Mouse (Mus musculus): ENCODE measurements around the gene Glra1. TPM values are rescaled to one million over a fixed set of nuclear protein-coding genes. Genes with fewer than 3 reads are reported as not detected.
A peak's percentile ranks its signal among the peaks of the same experiment; 100 is the strongest.
"Not testable (repeated sequence)": the region's sequence is repeated elsewhere in the genome, so short reads cannot be mapped to it uniquely, and the experiment has no call there.

Gene Glra1
- not detected in 2 replicates for total RNA-seq (2014; fragmentation: Nextera tagmentation)
- total RNA-seq (2017), result not detected in 2 replicates

DNA sequence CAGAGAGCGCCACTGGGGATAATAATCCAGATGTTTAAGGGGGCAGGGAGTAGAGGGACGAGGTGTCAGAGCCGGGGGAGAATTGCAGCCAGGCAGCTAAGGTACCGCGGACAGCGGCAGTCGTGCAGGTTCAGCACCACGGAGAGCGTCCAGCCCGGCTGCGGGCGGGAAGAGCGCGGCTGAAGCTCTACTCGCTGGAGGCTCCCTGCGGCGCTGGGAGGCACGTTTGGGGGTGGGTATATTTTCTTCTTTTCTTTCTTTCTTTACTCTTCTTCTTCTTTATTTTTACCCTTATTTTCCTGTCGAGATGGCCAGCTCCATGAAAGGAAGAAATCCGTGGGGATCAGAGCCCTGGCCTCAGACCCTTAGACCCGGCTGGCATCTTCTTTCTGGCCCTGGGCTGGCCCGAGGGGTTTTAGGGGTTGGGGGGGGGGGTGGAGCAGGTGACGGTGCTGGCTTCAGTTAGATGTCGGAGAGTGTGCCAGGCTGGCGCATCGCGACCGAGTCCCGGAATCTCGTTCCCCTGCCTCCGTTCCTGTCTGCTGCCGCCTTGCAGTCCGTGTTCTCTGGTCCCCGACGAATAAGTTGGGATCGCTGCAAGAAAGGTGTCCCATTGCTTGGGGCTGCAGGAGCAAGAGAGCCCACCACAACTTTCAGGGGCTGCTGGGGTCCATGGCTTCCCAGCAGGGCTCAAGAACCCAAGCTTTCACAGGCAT lies at the start of gene Glra1:
Gene Glra1, minus strand, starts transcription at position 391 of the 716 bp plus-strand sequence.
- ATAC-seq (replicated peaks; ENCODE audit: poor library complexity, severe bottlenecking), result peak; percentile 99

DNA sequence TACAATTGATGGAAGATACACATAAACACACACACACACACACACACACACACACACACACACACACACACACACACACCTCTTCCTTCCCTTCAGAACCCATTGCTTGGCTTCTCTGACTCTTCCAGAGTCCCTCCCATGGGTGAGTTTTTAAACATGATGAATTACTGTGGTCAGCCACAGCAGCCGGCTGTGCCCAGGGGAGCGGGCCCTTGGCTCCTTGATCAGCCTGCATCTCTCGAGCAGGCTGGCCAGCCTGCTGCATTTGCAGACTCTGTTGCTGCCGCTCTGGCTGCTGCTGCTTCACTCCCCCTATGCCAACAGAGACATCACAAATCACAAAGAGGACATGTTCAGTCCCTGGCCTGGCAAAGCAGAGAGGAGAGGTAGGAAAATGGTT lies 29.0 kb upstream of the Glra1 start:
- no peak for ATAC-seq (replicated peaks; ENCODE audit: poor library complexity, severe bottlenecking)

DNA sequence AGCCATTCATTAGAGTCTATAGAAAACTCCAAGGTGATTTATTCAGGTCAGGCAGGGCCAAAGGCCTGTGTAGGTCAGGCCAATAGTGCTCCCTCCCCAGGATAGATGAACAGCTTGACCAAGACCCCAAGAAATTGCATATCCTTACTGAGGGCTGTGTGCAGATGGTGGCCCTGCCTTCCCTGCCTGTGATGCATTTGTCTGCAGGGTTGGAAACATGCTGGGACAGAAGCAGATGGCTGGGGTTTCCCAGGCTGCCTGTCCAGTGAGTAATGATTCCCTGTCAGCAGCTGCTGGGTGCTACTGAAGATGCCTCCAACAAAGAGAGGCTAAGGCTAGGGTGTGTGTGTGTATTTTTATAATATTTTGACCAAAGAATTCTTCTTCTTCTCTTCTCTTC lies 25.9 kb upstream of the Glra1 start:
- no peak for ATAC-seq (replicated peaks; ENCODE audit: poor library complexity, severe bottlenecking)

DNA sequence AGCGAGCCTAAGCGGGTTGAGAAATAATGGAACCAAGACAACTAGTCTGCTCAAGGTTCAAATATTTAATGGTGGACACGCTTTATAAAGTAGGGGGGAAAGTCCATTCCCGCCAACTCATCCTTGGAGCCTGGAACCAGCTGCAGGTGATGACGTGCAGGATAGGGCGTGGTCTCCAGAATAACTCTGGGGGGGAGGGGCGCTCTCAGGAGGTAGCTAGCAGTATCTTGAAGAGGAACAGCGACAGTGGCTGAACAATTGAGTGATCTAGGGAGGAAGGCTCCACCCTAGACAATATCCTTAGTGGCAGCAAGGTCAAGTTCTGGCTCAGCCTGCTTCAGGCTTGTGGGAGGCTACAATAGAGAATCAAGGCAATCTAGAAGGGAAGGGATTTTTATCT lies 6.6 kb upstream of the Glra1 start:
- ATAC-seq (replicated peaks; ENCODE audit: poor library complexity, severe bottlenecking), result not testable (repeated sequence)

DNA sequence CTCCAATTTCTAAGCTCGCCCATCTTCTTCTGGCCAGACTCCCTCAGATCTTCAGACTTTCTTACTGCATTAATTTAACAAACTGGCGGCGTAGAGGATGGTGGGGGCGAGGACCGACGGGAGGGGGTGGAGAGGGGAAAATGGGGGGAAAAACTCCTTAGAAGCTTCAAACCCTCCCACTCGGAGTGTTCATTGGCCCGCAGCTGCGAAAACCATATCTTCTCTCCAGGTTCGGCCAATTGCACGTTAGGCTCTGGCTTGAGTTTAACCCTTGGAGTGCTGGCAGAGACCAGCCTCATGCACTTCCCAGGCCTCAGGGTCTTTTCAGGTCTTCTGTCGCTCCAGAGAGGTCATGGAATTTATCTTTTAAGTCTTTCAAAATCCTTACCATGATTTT lies 524 bp upstream of the Glra1 start:
- ATAC-seq (replicated peaks; ENCODE audit: poor library complexity, severe bottlenecking), result no peak

DNA sequence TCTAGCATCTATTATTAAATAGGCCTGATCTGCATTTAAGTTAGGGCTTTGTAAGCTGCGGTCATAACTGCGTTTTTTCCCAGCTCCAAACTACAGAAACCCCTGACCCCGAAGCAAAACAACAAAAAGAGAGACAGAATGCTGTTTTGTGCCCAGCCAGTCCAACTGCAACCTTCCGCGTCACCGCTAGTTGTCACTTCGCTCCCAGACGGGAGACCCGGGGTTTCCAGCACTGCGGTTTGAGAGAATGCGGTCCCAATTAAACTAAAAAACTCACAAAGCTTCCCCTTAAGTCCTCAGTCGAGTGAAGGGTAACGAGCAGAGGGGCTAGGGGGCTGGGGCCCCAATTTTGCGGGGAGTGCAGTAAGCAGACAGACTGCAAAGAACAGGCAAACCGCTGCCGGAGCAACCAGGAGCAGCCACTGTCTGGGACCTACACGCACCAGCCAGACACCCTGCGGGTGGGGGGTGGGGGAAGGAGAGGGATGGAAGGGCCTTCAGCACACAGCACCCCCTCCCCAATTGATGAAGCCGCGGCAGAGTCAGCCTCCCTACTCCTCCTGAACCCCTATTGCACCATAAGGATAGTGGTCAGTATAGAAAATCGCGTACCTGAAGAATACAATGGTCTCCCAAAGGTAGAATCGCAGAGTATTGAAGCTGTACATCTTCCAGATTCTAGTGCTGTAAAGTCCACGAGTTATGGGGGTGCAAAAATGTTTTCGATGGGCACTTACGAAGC lies 761 bp downstream of the Glra1 start:
- ATAC-seq (replicated peaks; ENCODE audit: poor library complexity, severe bottlenecking), result no peak

DNA sequence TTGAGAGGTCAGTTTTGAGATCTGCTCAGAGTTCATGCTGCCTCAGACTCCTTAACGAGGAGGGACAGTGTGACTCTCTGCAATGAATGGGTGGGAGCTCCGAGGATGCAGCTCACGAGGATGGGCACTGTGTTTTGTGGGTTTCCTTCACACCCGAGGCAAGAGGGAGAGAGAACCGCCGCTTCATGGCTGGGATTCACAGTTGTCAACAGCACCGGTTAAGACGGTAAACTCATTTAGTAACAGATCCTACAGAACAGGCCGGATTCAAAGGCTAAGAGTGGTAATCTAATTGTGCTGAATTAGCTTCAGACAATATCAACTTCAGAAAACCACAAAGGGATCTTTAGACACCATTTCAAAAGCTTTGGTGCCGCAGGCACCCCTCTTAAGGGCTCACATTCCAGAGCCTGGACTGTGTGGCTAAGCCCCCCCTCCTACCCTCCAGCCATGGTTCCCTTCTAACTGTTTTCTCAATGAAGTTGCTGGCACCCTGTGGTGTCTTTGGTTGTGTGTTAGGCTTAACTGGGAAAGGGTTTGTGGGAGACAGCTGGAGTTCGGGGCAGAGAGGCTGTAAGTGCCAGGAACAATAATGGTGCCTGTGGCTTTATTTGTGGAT lies 6.4 kb downstream of the Glra1 start:
- ATAC-seq (replicated peaks; ENCODE audit: poor library complexity, severe bottlenecking), result no peak

DNA sequence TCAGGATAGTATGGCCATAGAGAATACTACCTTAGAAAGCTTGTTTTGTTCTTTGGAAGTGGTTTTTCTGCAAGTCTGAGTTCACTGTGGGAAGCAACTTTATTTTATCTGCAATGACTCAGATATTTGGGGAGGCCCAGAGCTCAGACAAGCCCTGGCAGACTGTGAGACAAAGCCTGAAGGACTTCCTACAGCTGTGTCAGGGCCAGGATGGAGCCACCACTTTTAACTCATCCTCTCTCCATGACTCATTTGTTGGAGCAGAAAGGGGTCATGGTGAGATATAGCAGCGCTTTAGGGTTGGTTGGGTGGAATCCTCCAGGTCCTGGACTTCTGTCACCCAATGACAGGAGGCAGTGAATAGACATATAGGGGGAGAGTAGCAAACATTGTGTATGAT lies 12.3 kb downstream of the Glra1 start:
- ATAC-seq (replicated peaks; ENCODE audit: poor library complexity, severe bottlenecking), result no peak

DNA sequence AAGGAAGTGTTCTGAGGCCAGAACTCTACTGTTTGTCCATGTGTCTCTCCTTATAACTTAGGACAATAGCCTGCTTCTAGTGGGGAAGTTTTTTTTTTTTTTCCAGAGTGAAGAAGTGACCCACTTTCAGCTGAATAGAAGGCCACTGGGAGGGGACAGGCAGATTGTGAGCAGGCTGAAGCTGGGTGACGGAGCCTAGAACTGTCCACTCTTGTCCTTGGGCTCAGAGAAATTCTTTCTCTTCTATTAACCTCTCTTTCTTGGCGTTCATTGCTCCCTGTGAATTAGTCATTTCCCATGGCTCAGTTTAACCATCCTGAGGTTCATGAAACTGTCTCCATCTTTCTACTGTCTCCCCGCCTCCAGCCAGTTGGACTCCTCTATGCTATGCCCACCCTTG lies 13.6 kb downstream of the Glra1 start:
- no peak for ATAC-seq (replicated peaks; ENCODE audit: poor library complexity, severe bottlenecking)

DNA sequence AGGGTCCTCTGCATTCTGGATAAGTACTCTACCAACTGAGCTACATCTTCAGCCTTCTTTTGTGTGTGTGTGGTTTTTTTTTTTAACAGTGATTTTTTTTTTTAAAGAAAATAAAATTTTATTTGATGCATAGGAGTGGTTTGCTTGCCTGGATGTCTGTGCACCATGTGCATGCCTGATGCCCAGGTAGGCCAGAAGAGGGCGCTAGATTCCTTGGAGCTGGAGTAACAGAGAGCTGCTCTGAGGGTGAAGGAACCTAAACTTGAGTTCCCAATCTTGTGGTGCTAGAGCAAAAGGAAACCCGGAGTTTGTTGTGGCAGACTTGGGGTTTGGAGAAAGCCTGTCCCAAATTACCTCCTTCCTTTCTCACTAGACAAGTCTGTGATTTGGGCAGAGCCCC lies 16.8 kb downstream of the Glra1 start:
- no peak for ATAC-seq (replicated peaks; ENCODE audit: poor library complexity, severe bottlenecking)

DNA sequence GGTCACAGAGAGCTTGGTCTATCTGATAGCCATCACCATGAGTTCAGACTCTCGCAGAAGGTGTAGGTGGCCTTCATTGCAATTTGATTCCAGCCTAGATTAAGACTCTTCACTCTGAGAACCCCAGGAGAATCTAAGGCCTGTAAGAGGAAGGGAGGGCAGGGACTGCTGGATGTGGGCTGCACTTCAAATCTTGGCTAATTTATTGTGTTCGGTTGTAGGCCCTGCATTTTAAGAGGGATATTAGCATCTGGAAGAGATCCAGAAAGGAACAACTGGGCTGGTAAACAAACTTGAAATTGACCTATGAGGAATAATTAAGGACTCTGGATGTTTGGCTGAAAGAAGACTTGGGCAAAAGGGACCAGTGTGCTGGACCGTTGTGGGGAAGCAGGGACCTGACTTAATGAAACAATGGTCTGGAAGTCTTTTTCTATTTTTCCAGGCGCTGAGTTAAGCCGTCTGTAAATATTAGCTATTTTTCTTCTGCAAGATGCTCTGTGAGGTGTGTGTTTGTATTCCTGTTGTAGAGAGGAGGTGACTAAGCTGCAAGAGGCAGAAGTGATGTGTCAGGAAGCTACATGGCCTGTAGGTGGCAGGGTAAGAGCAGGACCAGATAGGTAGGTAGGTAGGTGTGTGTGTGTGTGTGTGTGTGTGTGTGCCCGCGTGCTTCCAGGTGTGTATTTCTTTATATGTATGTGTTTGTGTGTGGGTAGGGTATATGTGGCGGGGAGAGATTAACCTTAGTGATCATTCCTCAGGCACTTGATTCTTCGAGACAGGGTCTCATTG lies 18.4 kb downstream of the Glra1 start:
- no peak for ATAC-seq (replicated peaks; ENCODE audit: poor library complexity, severe bottlenecking)

DNA sequence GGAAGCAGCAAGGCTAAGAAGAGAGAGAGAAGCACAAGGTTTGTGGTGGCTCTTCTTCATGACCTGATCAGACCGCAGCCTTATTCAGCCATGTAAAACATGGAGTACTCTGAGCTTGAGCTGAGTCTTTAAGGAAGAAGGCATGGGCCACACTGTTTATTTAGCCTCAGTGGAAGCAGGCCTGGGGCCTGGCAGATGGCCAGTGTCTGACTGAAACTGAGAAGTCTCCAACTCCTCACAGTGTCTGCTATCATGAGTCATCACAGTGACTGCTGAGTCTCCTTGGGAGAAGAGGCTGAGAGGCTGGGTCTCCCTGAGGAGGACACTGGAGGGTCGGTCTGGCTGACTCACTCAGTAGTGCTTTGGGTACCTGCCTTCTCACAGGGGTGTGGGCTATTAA lies 33.6 kb downstream of the Glra1 start:
- no peak for ATAC-seq (replicated peaks; ENCODE audit: poor library complexity, severe bottlenecking)

DNA sequence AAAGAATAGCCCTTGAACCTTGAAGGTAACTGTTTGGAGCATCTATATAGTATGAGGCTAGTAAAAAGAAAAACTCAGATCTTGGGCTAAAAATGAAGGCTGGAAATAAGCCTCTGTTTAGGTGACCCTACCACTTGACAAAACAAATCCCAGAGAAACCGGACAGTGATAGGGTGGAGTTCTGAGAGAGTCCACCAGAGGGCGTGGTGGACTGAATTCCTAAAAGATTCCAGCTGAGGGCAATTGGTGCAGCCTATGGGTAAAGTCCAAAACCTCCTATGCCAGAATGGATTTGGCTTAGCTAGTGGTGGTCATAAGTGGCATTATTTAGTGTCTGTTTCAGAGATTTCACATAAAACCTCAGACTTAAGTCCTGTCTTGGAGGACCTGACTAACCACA lies 36.9 kb downstream of the Glra1 start:
- ATAC-seq (replicated peaks; ENCODE audit: poor library complexity, severe bottlenecking), result no peak

DNA sequence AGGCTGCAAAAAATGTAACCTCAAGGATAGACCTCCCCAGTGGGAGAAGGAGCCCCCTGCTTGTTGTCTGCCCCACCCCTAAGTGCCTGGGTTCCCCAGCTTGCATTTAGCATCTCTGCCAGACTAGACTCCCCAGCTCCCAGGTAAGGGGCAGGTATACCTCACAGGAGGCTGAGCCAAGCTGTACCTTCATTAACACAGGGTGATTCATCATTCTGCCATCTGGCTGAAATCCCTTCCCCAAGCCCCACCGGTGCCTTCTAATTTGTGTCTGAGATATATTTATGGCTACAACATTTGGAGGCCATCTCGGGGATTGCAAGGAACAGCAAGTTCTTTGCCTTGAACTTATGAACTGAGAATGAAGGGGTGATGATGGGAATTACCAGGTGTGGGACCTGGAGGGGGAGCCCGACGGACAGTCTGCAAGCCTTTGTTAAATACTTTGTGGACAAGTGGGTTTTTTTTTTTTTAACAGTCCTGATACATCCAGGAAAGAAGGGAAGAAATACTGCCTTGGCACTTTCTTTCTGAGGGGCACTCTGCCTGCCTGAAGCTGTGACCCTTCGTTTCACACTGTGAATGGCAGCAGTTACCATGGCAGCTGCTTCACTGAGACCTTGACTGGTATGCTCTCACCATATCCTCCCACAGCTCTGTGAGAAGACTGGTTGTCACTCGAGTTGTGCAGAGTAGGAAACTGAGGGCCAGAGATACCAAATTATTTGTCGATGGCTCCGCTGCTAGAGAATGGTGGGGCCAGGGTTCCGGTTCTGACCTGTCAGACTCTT lies 41.5 kb downstream of the Glra1 start:
- no peak for ATAC-seq (replicated peaks; ENCODE audit: poor library complexity, severe bottlenecking)

DNA sequence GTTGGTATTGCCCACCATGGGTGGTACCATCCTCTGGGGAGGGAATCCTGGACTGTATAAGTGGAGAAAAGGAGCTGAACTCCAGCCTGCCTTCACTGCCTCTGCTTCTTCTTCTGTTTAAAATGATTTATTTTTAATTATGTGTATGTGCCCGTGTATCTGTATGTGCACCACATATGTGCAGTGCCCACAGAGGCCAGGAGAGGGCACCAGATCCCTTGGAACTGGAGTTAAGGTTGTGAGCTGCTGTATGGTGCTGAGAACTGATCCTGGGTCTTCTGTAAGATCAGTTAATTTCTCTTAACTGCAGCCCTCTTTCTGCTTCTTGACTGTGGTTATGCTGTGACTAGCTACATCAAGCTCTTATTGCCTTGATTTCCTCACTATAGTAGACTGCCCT lies 62.3 kb downstream of the Glra1 start:
- ATAC-seq (replicated peaks; ENCODE audit: poor library complexity, severe bottlenecking), result no peak

DNA sequence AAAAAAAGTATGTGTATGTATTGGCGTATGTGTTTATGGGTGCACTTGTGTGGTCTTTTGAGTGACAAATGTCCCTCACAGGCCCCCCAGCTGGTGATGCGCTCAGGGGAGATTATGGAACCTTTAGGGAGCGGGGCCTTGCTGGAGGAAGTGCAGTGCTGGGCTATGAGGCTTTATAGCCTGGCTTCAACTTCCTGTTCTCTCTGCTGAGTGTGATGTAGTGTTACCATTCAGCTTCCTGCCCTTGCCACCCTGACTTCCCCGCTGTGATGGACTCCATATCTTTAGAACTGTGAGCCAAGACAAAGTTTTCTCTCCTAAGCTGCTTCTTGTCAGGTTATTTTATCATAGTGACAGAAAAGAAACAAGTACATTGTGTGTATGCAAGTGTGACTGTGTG lies 65.3 kb downstream of the Glra1 start:
- no peak for ATAC-seq (replicated peaks; ENCODE audit: poor library complexity, severe bottlenecking)

DNA sequence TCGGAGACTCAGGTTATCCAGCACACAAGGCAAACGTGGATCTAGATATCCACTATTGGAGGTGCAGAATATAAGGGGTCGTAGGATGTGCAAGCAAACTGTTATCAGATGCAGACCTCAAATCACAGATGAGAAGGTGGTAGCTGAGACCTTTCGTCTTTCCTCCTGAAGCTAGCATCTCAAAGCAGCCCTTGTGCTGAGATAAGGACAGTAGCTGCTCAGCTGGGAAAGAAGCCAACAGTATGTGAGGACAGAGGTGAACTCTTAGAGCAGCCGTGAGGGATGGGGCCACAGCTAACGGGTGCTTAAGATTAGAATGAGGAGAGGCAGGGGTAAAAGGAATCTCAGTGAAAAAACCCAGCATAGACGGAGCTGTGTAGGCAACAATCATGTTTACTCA lies 65.9 kb downstream of the Glra1 start:
- ATAC-seq (replicated peaks; ENCODE audit: poor library complexity, severe bottlenecking), result no peak

DNA sequence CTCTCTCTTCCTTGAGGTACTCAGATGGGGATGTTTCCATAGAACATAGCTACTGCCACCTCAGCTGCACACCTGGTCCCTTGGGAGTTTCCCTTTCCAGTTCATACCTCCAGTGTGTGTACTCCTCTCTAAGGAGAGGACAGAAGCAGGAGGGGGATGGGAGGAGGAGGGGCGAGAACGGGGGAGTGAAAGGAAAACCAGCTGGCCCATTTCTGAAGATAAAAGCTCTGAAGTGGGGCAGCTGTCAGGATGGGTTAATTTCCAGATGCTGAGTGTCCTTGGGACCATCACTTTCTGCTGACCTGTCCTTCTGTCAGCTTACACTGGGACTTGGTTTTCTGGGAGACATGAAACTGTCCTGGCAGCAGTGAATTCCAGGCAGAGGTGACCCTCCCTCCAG lies 73.2 kb downstream of the Glra1 start:
- ATAC-seq (replicated peaks; ENCODE audit: poor library complexity, severe bottlenecking), result no peak

DNA sequence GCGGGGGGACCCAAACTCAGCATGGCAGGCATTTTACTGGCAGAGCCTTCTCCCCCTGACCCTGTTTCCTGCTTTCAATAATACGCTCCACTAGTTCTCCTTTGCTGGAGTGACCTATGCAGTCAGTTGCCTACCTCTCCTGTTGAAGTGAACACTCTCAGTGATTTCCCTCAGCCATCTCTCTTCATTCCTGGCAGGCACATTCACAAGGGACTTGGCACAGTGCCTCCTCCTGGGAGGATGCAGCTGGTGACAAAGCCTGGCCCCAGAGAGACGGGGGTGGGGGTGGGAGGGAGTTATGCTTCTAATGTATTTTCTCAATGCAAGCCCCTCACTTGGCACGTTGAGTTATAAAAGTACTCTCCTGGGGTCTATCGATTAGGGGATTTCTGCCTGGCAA lies 74.6 kb downstream of the Glra1 start:
- no peak for ATAC-seq (replicated peaks; ENCODE audit: poor library complexity, severe bottlenecking)

DNA sequence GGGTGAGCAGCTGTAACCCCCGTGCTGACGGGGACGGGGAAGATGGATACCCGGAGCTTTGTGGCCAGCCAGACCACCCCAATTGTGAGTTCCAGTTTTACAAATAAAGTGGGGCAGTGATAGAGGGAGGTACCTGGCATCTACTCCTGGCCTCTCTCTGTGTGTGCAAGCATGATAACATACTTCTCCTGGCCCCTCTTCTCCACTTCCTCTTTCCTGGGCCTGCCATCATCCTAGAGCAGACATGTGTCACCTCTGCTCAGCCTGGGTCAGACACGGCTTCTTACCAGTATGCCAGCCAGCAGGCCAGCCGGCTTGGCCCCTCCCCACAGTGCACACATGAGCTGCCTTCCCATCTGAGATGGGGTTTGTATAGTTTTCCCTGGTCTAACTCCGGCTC lies 77.3 kb downstream of the Glra1 start:
- ATAC-seq (replicated peaks; ENCODE audit: poor library complexity, severe bottlenecking), result peak; percentile 70

All from granulocyte monocyte progenitor cell, adult 5-6 weeks (primary cell).